Comparison of ENCODE assay signal across 11 mouse cellular contexts in genomic region chr7:51831917-51832316, GRCm38 (mm10). TPM values are rescaled to one million over a fixed set of nuclear protein-coding genes. Genes with fewer than 3 reads are reported as not detected.
DNase-seq lines count a peak whose midpoint lies in the region; ATAC-seq lines count a peak whose summit lies in the region.
"Had no signal": no experiment of that assay in that cellular context is flagged by ENCODE, and none has a peak within 500 bp of the region (broad histone marks: within the 10 kb centered on the region; RNA-seq: fewer than 3 reads in every experiment).

No protein-coding gene starts in this region.

- peak overlapping the region; percentile 50; the same call in 1 of the 2 replicates for H3K27ac ChIP-seq in midbrain, embryonic 11.5 days (ENCODE audit: low read depth, low read length)
- no peak overlapping the region for H3K27ac ChIP-seq in midbrain, embryonic 10.5 days (replicated peaks)
- no peak overlapping the region for H3K27ac ChIP-seq in stomach, embryonic 16.5 days (ENCODE audit: low read length)
- H3K27ac ChIP-seq: liver, embryonic 15.5 days had no signal

- no peaks in the 10 kb centered on the region for H3K9me3 ChIP-seq in midbrain, embryonic 11.5 days (ENCODE audit: control insufficient read depth, low read length)
- H3K9me3 ChIP-seq in midbrain, embryonic 10.5 days (replicated peaks): no peaks in the 10 kb centered on the region
- H3K9me3 ChIP-seq in stomach, embryonic 16.5 days (replicated peaks; ENCODE audit: control insufficient read depth, low read length): no peaks in the 10 kb centered on the region
- H3K9me3 ChIP-seq: liver, embryonic 15.5 days had no signal

- H3K27me3 ChIP-seq in midbrain, embryonic 11.5 days (ENCODE audit: control insufficient read depth, insufficient read depth, low read length): no peaks in the 10 kb centered on the region
- H3K27me3 ChIP-seq in midbrain, embryonic 10.5 days (ENCODE audit: low read depth, poor library complexity, severe bottlenecking): no peaks in the 10 kb centered on the region
- no peaks in the 10 kb centered on the region for H3K27me3 ChIP-seq in stomach, embryonic 16.5 days (ENCODE audit: control insufficient read depth, insufficient read depth, low read length)
- H3K27me3 ChIP-seq: liver, embryonic 15.5 days had no signal

- 64% methylated on average over 7 of the region's 7 CpGs for WGBS in midbrain, embryonic 11.5 days
- 74% methylated on average over 7 of the region's 7 CpGs for WGBS in midbrain, embryonic 10.5 days
- 31% methylated on average over 7 of the region's 7 CpGs for WGBS in stomach, embryonic 16.5 days

- no peaks in the 10 kb centered on the region for H3K36me3 ChIP-seq in midbrain, embryonic 11.5 days (ENCODE audit: control insufficient read depth, insufficient read depth, low read length)
- no peaks in the 10 kb centered on the region for H3K36me3 ChIP-seq in midbrain, embryonic 10.5 days
- H3K36me3 ChIP-seq in stomach, embryonic 16.5 days (ENCODE audit: control insufficient read depth, insufficient read depth, low read length): no peaks in the 10 kb centered on the region
- H3K36me3 ChIP-seq: liver, embryonic 15.5 days had no signal

- ATAC-seq in midbrain, embryonic 11.5 days (ENCODE audit: low FRiP score): peak; percentile 88
- ATAC-seq in stomach, embryonic 16.5 days (ENCODE audit: insufficient read depth, low FRiP score): peak; percentile 69; the same call in 1 of the 2 replicates

- DNase-seq in adrenal gland, adult (ENCODE audit: inconsistent age in 2 of 2, low spot score in 1 of 2): peak; percentile 12 to 64
- no peak for DNase-seq in adrenal gland, adult 8-10 months
- DNase-seq in midbrain, embryonic 11.5 days (ENCODE audit: low spot score, missing footprints): peak; percentile 85
- DNase-seq in midbrain, embryonic 10.5 days (ENCODE audit: low spot score): no peak
- peak; percentile 33 for DNase-seq in hindlimb bud, embryonic 11.5 days (ENCODE audit: extremely low spot score, low read depth, low spot score)
- DNase-seq in ovary, postnatal 14 days (ENCODE audit: low spot score): no peak
- DNase-seq in urinary bladder, adult 2 months (ENCODE audit: low spot score): no peak
- DNase-seq: adrenal gland, postnatal 25 days; thymus, adult 18-20 months had no signal

- no peaks in the 10 kb centered on the region for H3K4me1 ChIP-seq in midbrain, embryonic 11.5 days (ENCODE audit: control insufficient read depth, insufficient read depth, low read length)
- H3K4me1 ChIP-seq in midbrain, embryonic 10.5 days: no peaks in the 10 kb centered on the region
- no peaks in the 10 kb centered on the region for H3K4me1 ChIP-seq in stomach, embryonic 16.5 days (ENCODE audit: control insufficient read depth, insufficient read depth, low read length)
- H3K4me1 ChIP-seq: liver, embryonic 15.5 days had no signal

- no peak overlapping the region for H3K4me2 ChIP-seq in midbrain, embryonic 11.5 days
- H3K4me2 ChIP-seq in stomach, embryonic 16.5 days (ENCODE audit: low read depth, low read length): peak overlapping the region; percentile 3; the same call in 1 of the 2 replicates
- H3K4me2 ChIP-seq: liver, embryonic 15.5 days had no signal

- H3K4me3 ChIP-seq in midbrain, embryonic 11.5 days (ENCODE audit: low read depth, low read length): no peak overlapping the region
- H3K4me3 ChIP-seq in midbrain, embryonic 10.5 days: no peak overlapping the region
- no peak overlapping the region for H3K4me3 ChIP-seq in stomach, embryonic 16.5 days (replicated peaks; ENCODE audit: low read length)
- H3K4me3 ChIP-seq: liver, embryonic 15.5 days had no signal

- no peak overlapping the region for H3K9ac ChIP-seq in midbrain, embryonic 11.5 days (ENCODE audit: low read length)
- H3K9ac ChIP-seq in stomach, embryonic 16.5 days (ENCODE audit: low read length): no peak overlapping the region
- H3K9ac ChIP-seq: liver, embryonic 15.5 days had no signal

RNA-seq across cellular contexts. Expression of gene Gas2, which starts 29.9 kb away (rescaled TPM):
- 10 to 100 TPM; 45.7 to 85.5 (median 58.7) TPM for total RNA-seq in adrenal gland, adult 8-10 months (2022)
- 33.5 and 34.1 TPM in 2 replicates for polyA plus RNA-seq in midbrain, embryonic 11.5 days (2014; fragmentation: Nextera tagmentation; extraction: Ambion mirVana)
- 20.2 and 26.0 TPM in 2 replicates for polyA plus RNA-seq in midbrain, embryonic 10.5 days (2016; fragmentation: Nextera tagmentation; extraction: Ambion mirVana)
- polyA plus RNA-seq in stomach, embryonic 16.5 days (2015; fragmentation: Nextera tagmentation; extraction: Ambion mirVana): 10.2 and 11.2 TPM in 2 replicates
- polyA plus RNA-seq in urinary bladder, adult 2 months (2012; rRNA removed): 2.3 and 2.8 TPM in 2 replicates

RNA-seq across cellular contexts. Expression of gene Fancf, which starts 30.1 kb away (rescaled TPM):
- total RNA-seq in adrenal gland, adult 8-10 months (2022): 10 to 100 TPM; 10.5 to 16.5 (median 13.5) TPM
- polyA plus RNA-seq in midbrain, embryonic 11.5 days (2014; fragmentation: Nextera tagmentation; extraction: Ambion mirVana): 14.3 and 14.4 TPM in 2 replicates
- 7.0 and 10.1 TPM in 2 replicates for polyA plus RNA-seq in midbrain, embryonic 10.5 days (2016; fragmentation: Nextera tagmentation; extraction: Ambion mirVana)
- polyA plus RNA-seq in stomach, embryonic 16.5 days (2015; fragmentation: Nextera tagmentation; extraction: Ambion mirVana): 1.6 and 1.7 TPM in 2 replicates
- polyA plus RNA-seq in urinary bladder, adult 2 months (2012; rRNA removed): 4.1 and 5.8 TPM in 2 replicates

Comparison
In these comparisons a context has a peak if more than half of its experiments do, and no peak if none do; other contexts are left out.
1. DNase-seq: peak in adrenal gland, adult (2 of 2), midbrain, embryonic 11.5 days (single experiment) and hindlimb bud, embryonic 11.5 days (single experiment); none in adrenal gland, adult 8-10 months (single experiment), midbrain, embryonic 10.5 days (single experiment), ovary, postnatal 14 days (single experiment) and urinary bladder, adult 2 months (single experiment).